Mouse (Mus musculus) liver, embryonic 12.5 days (tissue): ENCODE measurements around the gene Mpp1. TPM values are rescaled to one million over a fixed set of nuclear protein-coding genes. Genes with fewer than 3 reads are reported as not detected.
"Not testable (repeated sequence)": the region's sequence is repeated elsewhere in the genome, so short reads cannot be mapped to it uniquely, and the experiment has no call there.

Experiments used
- ATAC-seq: fragments of 200-750 bp; cut with Nextera tagmentation; 2 replicates; pipeline ENCODE4 v1.8.0; 2017; ENCODE audit warnings: moderate number of reproducible peaks, mild to moderate bottlenecking, moderate library complexity
- H3K27ac ChIP-seq: fragments of 300-500 bp; sonication (generic); 2 replicates; pipeline ENCODE4 v1.5.1; 2016; ENCODE audit warnings: mild to moderate bottlenecking
- H3K27me3 ChIP-seq: fragments of 300-500 bp; sonication (generic); replicated peaks from 2 replicates; pipeline ENCODE4 v1.6.1; 2016; ENCODE audit warnings: mild to moderate bottlenecking, moderate library complexity
- H3K36me3 ChIP-seq: fragments of 300-500 bp; sonication (generic); 2 replicates; pipeline ENCODE4 v1.6.1; 2016; ENCODE audit warnings: mild to moderate bottlenecking, moderate library complexity
- H3K4me1 ChIP-seq: fragments of 300-500 bp; sonication (generic); 2 replicates; pipeline ENCODE4 v1.6.1; 2016
- H3K4me2 ChIP-seq: fragments of 300-500 bp; sonication (generic); 2 replicates; pipeline ENCODE4 v1.6.1; 2016; ENCODE audit warnings: mild to moderate bottlenecking, moderate library complexity
- H3K4me3 ChIP-seq: fragments of 300-500 bp; sonication (generic); 2 replicates; pipeline ENCODE4 v1.5.1; 2016; ENCODE audit warnings: mild to moderate bottlenecking, moderate library complexity
- H3K9ac ChIP-seq: fragments of 300-500 bp; sonication (generic); 2 replicates; pipeline ENCODE4 v1.6.1; 2016; ENCODE audit warnings: mild to moderate bottlenecking, moderate library complexity
- H3K9me3 ChIP-seq: fragments of 300-500 bp; sonication (generic); replicated peaks from 2 replicates; pipeline ENCODE4 v1.6.1; 2016; ENCODE audit warnings: mild to moderate bottlenecking, moderate library complexity
- WGBS: fragments of 180-500 bp; shearing (Covaris S2); methylation state at CpG from one replicate; pipeline ENCODE4 v1.1.7; 2016; ENCODE audit not compliant: insufficient replicate concordance; 5-methylcytosine and 5-hydroxymethylcytosine counted together
- polyA plus RNA-seq: library from polyadenylated mRNA; unstranded; fragments of >200 nt; fragmentation: Nextera tagmentation; extraction: Ambion mirVana; gene quantifications from 2 replicates; pipeline ENCODE4 v1.2.1, GENCODE M21; 2016

The Mpp1 gene
- 78.0 and 81.0 TPM in 2 replicates for polyA plus RNA-seq

DNA sequence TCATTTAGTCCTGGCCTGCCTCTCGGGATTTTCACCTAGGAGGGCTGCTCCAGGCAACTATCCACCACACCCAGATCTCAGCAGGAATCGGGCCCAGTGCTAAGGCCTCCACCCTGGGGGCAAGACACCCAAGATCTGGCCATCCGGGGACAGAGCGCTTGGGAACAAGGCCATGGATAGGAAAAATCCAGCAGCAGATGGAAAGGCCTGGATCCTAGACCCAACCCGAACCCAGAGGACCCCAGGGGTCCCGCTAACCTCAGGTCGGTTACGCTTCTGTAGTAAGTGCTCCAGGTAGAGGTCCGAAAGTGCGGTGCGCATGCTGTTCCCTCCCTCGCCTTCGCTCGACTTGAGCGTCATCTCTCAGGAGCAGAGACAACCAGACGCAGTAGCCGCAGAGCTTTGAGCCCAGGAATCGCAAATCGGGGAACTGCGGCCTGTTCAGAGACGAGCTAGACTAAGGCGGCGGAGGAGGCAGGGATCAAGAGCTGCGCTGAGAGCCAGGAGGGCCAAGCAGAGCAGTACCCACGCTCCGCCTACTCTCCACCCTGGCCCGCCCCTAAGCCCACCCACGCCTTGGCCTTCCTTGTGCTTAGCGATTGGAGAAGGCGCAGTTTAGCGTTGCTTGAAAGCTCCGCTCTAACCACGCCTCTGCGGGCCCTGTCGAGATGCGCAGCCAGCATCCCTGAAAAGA, at the start of gene Mpp1:
Gene Mpp1 (minus strand): TSS at position 550 of the 694 bp plus-strand sequence.
- peak; percentile 99 for ATAC-seq
- 8% methylated on average over 36 of the region's 36 CpGs for WGBS
- H3K9ac ChIP-seq: peak within 1 kb of the TSS; percentile 79
- H3K27ac ChIP-seq: peak within 1 kb of the TSS; percentile 91
- H3K27me3 ChIP-seq: no peaks in the 10 kb centered on the region
- H3K36me3 ChIP-seq: peaks cover 9% of the 10 kb centered on the region
- H3K4me1 ChIP-seq: peaks cover 23% of the 10 kb centered on the region
- H3K4me3 ChIP-seq: peak within 1 kb of the TSS; percentile 68
- no peaks in the 10 kb centered on the region for H3K9me3 ChIP-seq
- peak within 1 kb of the TSS; percentile 67 for H3K4me2 ChIP-seq

DNA sequence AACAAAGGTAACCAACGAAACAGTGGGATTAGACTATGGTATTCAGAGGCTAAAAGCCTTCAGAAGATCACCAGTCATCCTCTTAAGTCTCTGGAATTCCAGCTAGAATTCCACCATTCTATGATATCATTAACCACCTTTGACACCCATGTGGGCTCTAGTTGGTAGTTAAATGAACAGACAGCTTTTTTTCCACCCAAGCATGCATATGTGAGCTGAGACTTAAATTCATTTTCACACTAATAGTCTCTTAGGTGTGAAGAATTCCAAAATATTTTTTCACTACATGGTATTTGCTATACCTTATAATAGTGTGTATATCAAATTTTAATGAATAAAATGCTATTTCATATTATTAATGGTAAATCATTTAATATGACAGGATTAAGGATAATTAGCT, 32.9 kb upstream of the Mpp1 start, which contains the start of gene Smim9:
Gene Smim9 (minus strand): TSS at position 101 of the 400 bp plus-strand sequence.
- no peaks in the 10 kb centered on the region for H3K4me1 ChIP-seq
- no peak within 1 kb of the TSS for H3K4me3 ChIP-seq
- no peaks in the 10 kb centered on the region for H3K27me3 ChIP-seq
- H3K9me3 ChIP-seq: no peaks in the 10 kb centered on the region
- WGBS: 33% methylated on average over 1 of the region's 1 CpGs
- no peak within 1 kb of the TSS for H3K27ac ChIP-seq
- H3K4me2 ChIP-seq: no peak within 1 kb of the TSS
- H3K36me3 ChIP-seq: no peaks in the 10 kb centered on the region
- no peak for ATAC-seq
- H3K9ac ChIP-seq: no peak within 1 kb of the TSS

DNA sequence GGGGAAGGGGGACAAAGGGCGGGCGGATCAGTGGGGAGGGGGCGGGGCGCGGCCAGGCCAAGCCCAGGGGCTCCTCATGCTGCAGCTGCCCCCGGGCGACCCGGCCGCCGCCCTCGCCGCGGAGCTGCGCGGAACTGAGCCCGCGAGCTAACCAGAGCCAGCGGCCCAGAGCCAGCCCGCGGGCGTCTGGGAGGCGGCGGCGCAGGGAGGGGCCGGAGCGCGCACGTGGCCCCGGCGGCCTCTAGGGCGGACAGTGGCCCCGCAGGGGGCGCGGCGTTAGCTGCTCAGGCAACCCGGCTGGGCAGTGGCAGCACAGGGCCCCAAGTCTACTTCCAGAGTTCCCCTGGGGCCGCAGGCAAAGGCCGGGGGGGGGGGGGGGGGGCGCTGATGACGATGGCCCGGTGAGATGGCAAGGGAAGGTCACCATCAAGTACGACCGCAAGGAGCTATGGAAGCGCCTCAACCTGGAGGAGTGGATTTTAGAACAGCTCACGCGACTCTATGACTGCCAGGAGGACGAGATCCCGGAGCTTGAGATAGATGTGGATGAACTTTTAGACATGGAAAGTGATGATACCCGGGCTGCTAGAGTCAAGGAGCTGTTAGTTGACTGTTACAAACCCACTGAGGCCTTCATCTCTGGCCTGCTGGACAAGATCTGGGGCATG, 24.9 kb upstream of the Mpp1 start:
- H3K4me1 ChIP-seq: no peaks in the 10 kb centered on the region; the same call in 1 of the 2 replicates
- H3K27me3 ChIP-seq: no peaks in the 10 kb centered on the region
- peak overlapping the region; percentile 71 for H3K4me2 ChIP-seq
- no peaks in the 10 kb centered on the region for H3K9me3 ChIP-seq
- H3K36me3 ChIP-seq: no peaks in the 10 kb centered on the region
- H3K27ac ChIP-seq: no peak overlapping the region
- ATAC-seq: peak; percentile 97
- H3K9ac ChIP-seq: peak overlapping the region; percentile 63
- H3K4me3 ChIP-seq: peak overlapping the region; percentile 47
- WGBS: 15% methylated on average over 26 of the region's 49 CpGs

DNA sequence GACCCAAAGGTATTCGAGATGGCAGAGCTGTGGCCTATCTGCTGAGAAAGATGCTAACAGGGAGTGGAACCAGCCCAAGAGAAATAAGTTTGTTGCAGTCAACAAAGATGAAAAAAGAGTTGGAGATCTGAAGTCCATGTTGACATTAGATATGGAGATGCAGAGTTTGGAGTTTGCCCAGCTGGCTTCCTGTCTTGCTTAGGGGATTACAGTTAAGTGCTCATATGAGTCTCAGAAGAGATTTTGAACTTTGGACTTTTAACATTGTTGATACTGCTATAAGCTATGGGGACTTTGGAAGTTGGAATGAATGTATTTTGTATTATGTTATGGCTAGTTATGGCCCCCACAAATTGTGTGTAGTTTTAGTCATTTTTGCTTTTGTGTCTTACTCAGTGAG, 21.4 kb upstream of the Mpp1 start:
- WGBS: 36% methylated on average over 1 of the region's 1 CpGs
- Histone ChIP-seq H3K4me3 (no peak overlapping the region), H3K27me3 (no peaks in the 10 kb centered on the region), H3K9me3 (no peaks in the 10 kb centered on the region), H3K4me1 (peaks cover 7% of the 10 kb centered on the region; the same call in 1 of the 2 replicates), H3K4me2 (no peak overlapping the region), H3K27ac (no peak overlapping the region), H3K9ac (no peak overlapping the region), H3K36me3 (no peaks in the 10 kb centered on the region)
- ATAC-seq: no peak

DNA sequence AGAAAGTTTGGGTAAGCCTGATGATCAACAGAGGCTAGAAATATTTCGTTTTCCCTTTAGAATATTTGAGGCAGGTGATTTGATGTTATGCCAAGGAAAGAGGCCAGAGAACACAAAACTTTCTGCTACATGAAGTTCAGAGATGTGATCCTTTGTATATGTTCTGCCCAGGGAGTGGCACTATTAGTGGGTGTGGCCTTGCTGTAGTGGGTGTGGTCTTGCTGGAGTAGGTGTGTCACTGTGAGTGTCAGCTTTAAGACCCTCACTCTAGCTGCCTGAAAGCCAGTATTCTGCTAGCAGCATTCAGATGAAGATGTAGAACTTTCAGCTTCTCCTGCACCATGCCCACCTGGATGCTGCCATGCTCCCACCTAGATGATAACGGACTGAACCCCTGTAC, 19.5 kb upstream of the Mpp1 start:
- Histone ChIP-seq H3K27me3 (no peaks in the 10 kb centered on the region), H3K4me1 (peaks cover 7% of the 10 kb centered on the region; the same call in 1 of the 2 replicates), H3K9me3 (no peaks in the 10 kb centered on the region), H3K4me3 (no peak overlapping the region), H3K36me3 (no peaks in the 10 kb centered on the region), H3K9ac (no peak overlapping the region), H3K4me2 (no peak overlapping the region), H3K27ac (no peak overlapping the region)
- 58% methylated on average over 2 of the region's 2 CpGs for WGBS
- no peak for ATAC-seq

DNA sequence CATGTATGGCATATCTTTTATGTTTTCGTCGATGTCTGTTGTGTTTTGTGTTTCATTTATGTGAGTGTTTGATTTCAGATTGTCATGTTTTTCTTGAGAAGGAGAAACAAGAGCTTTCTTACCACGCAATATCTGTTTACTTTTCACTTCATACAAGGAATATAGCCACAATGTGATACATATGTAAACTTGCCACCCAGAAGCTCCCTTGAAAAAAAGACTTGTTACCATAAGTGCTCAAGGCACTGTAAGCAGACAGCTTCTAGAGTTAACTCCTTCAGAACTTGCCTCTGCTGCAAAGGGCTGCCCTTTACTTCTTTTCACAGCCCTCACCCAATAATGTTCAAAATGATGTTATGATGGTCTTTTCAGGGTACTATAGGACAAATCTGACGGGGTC, 17.6 kb upstream of the Mpp1 start:
- Histone ChIP-seq H3K4me3 (no peak overlapping the region), H3K27ac (no peak overlapping the region), H3K4me1 (peaks cover 7% of the 10 kb centered on the region; the same call in 1 of the 2 replicates), H3K36me3 (no peaks in the 10 kb centered on the region), H3K27me3 (0 out of 2 replicates have a peak, but pooled peaks cover 4% of the 10 kb centered on the region), H3K4me2 (no peak overlapping the region), H3K9me3 (no peaks in the 10 kb centered on the region), H3K9ac (no peak overlapping the region)
- WGBS: 74% methylated on average over 4 of the region's 4 CpGs
- no peak for ATAC-seq

DNA sequence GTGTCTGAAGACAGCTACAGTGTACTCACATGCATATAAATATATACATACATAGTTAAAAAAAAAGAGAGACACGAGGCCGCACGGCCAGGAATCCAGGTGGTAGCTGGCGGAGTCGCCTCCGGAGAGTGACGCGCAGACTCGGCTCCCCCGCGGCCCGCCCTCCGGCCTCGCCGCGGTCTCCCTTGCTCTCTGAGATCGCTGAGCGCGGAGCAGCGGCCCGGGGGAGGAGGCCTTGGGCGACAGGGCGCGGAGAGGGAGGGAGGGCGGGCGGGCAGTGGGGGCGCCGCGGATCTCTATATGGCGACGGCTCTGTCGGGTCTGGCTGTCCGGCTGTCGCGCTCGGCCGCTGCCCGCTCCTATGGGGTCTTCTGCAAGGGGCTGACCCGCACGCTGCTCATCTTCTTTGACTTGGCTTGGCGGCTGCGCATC, 12.3 kb upstream of the Mpp1 start:
- peak overlapping the region; percentile 60 for H3K9ac ChIP-seq

DNA sequence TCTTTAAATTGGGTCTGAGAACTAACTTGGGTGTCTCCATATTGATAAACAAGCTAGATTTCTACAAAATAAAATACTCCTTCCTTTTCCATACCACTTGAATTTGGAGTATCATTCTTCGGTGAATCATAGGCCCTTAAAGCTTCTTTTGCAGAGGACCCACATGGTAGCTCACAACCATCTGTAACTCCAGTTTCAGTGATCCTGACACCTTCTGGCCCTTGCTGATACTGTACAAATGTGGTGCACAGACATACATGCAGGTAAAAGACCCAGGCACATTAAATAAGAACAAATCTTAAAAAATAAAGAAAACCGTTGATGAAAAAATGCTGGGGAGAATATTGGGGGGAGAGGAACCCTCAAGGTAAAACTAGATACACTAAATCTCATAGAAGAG, 7.4 kb upstream of the Mpp1 start:
- Histone ChIP-seq H3K9ac (no peak overlapping the region), H3K27me3 (no peaks in the 10 kb centered on the region), H3K36me3 (no peaks in the 10 kb centered on the region), H3K4me1 (peaks cover 14% of the 10 kb centered on the region), H3K4me2 (no peak overlapping the region), H3K27ac (peak overlapping the region; percentile 67), H3K4me3 (no peak overlapping the region), H3K9me3 (no peaks in the 10 kb centered on the region)
- ATAC-seq: peak; percentile 77
- 84% methylated on average over 2 of the region's 2 CpGs for WGBS

More for the DNA sequence above, 12.3 kb upstream of the Mpp1 start:
- 15% methylated on average over 36 of the region's 42 CpGs for WGBS
- H3K4me2 ChIP-seq: peak overlapping the region; percentile 67
- ATAC-seq: peak; percentile 84
- peak overlapping the region; percentile 43 for H3K4me3 ChIP-seq
- H3K4me1 ChIP-seq, H3K27ac ChIP-seq, H3K36me3 ChIP-seq, H3K27me3 ChIP-seq, H3K9me3 ChIP-seq: not testable (repeated sequence)

DNA sequence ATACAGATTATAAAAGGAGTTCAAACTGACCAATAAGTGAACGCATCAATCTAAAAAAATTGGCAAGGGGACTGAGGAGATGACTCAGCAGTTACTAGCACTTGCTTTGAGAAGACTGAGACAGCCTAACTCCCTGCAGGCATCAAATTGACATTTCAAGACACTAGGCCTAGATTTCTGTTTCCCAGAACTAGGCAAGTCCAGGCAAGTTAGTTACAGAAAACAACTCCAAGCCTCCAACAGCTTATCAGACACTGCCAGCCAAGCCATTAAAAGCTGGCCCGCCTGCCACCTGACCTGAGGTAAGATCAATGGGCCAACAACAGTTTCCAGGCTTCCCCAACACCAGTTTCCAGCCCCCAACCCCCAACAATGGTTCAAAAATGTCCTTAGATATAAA, 6.9 kb upstream of the Mpp1 start:
- H3K9ac ChIP-seq: no peak overlapping the region
- H3K4me1 ChIP-seq: peaks cover 14% of the 10 kb centered on the region
- H3K4me3 ChIP-seq: no peak overlapping the region
- 46% methylated on average over 2 of the region's 2 CpGs for WGBS
- H3K27me3 ChIP-seq: no peaks in the 10 kb centered on the region
- peak; percentile 92 for ATAC-seq
- H3K4me2 ChIP-seq: no peak overlapping the region
- peak overlapping the region; percentile 67 for H3K27ac ChIP-seq
- no peaks in the 10 kb centered on the region for H3K36me3 ChIP-seq
- H3K9me3 ChIP-seq: no peaks in the 10 kb centered on the region

DNA sequence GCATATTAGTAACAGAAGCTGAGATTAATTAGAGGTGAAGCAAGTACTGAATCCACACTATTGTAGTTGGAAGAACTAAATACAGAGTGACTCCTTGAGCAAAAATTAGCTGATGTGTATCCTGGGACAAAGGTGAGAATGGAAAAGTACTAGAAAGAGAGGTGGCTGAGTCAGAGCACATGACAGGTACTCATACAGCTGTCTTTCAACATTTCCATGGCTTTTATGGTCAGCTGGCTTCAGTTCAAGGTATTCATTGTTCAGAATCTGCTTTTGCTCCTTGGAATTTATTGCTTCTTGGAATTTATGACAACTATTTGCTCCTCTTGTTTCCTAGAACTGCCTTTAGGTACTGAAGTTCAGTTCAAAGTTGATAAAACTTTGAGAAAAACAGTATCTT, 6.1 kb upstream of the Mpp1 start:
- Histone ChIP-seq H3K4me3 (no peak overlapping the region), H3K36me3 (no peaks in the 10 kb centered on the region), H3K9me3 (no peaks in the 10 kb centered on the region), H3K4me1 (peaks cover 14% of the 10 kb centered on the region), H3K4me2 (no peak overlapping the region), H3K27me3 (no peaks in the 10 kb centered on the region), H3K9ac (no peak overlapping the region), H3K27ac (peak overlapping the region; percentile 67)
- ATAC-seq: no peak

DNA sequence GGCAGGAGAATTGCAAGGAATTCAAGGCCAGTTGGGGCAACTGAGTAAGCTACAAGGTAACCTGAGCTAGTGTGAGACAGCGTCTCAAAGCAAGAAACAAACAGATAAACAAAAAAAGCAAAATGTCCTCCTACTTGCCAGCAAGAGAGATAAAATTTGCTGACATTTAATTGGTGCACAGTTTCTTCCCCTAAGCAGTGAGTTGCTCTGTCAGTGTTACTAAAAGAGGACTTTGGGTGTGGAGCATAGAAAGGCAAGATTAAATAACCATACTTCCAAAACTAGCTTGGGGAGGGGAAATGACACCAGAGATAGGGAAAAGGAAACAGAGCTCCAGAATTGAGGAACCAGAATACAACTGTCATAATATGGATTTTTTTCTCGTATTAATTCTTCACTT, 1.3 kb downstream of the Mpp1 start:
- WGBS: 20% methylated on average over 2 of the region's 2 CpGs
- H3K9ac ChIP-seq: peak overlapping the region; percentile 79
- H3K4me1 ChIP-seq: peaks cover 23% of the 10 kb centered on the region
- peak overlapping the region; percentile 91 for H3K27ac ChIP-seq
- H3K9me3 ChIP-seq: no peaks in the 10 kb centered on the region
- no peaks in the 10 kb centered on the region for H3K27me3 ChIP-seq
- peak overlapping the region; percentile 67 for H3K4me2 ChIP-seq
- H3K36me3 ChIP-seq: peaks cover 20% of the 10 kb centered on the region
- peak; percentile 16; the same call in 1 of the 2 replicates for ATAC-seq
- H3K4me3 ChIP-seq: peak overlapping the region; percentile 68

DNA sequence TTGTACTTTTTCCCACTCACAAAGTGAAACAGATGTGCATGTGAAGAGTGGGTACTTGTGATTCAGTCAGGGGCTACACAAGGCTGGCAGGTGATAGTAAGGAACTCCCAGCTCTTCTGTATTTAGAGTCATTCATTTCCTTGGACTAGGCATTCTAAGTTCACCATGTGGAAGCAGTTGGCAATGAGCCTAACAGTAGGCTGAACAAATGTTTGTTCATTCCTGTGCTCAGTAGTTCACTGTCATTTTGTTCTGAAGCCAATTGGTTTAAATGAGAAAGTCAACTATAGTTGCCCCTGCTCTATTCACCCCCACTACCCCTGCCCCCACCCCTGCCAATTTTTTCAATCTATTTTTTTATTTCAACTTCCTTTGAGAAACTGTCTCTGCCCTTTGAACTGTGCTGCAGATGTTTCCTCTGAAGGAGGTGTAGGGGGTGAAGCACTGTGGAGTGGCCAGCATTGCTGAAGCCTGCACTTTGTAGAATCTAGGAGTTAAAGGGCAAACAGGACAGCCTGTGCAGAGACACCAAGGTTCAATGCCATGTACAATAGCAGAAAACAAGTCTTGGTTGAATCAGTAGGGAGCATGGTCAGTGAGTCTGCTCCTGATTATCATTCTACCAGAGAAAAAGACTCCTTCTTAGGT, 2.4 kb downstream of the Mpp1 start:
- no peak for ATAC-seq
- Histone ChIP-seq H3K27me3 (no peaks in the 10 kb centered on the region), H3K4me1 (peaks cover 23% of the 10 kb centered on the region), H3K4me3 (peak overlapping the region; percentile 34), H3K36me3 (peaks cover 26% of the 10 kb centered on the region), H3K9me3 (no peaks in the 10 kb centered on the region), H3K9ac (peak overlapping the region; percentile 55), H3K4me2 (peak overlapping the region; percentile 67), H3K27ac (peak overlapping the region; percentile 75)
